Mouse (Mus musculus) Patski (cell line): Measurements from ENCODE around the gene Gm14403. TPM values are rescaled to one million over a fixed set of nuclear protein-coding genes. Genes with fewer than 3 reads are reported as not detected.
"Not testable (repeated sequence)": the region's sequence is repeated elsewhere in the genome, so short reads cannot be mapped to it uniquely, and the experiment has no call there.

ENCODE experiments used
- ATAC-seq: fragments of 100-300 bp; one replicate; pipeline ENCODE4 v1.8.0; 2021
- CTCF ChIA-PET: fragments of 350-600 bp; sonication (Branson Sonifier 250); formaldehyde crosslinking; loops from one replicate; lab custom pipeline; 2022; ENCODE audit warnings: inconsistent platforms; lab: Charles Lee
- POLR2A ChIA-PET: fragments of 350-600 bp; sonication (Branson Sonifier 250); formaldehyde crosslinking; loops from one replicate; lab custom pipeline; 2022; ENCODE audit warnings: antibody characterized with exemption, inconsistent platforms; lab: Charles Lee
- DNase-seq: peaks from one replicate; pipeline ENCODE4 v3.0.0-alpha.2; 2011; ENCODE audit warnings: low read depth, low spot score
- H3K27me3 ChIP-seq: fragments of 371-371 bp; one replicate; pipeline ENCODE4 v1.5.1; 2021
- CTCF ChIP-seq: fragments of 100-300 bp; IDR thresholded peaks from one replicate; pipeline ENCODE4 v1.5.1; 2021
- in situ Hi-C: fragments of 300-500 bp; cut with MboI; formaldehyde crosslinking; loops from 3 replicates; pipeline ENCODE4 v1.11.1; 2018; ENCODE audit warnings: low pct_unique_long_range_greater_than_20kb, mixed read lengths
- polyA plus RNA-seq: library from polyadenylated mRNA; unstranded; gene quantifications from one replicate; pipeline ENCODE4 v1.2.3, GENCODE M21; 2021

The Gm14403 gene
- polyA plus RNA-seq, 1 experiment from 2014 or later = 4.9 TPM

- POLR2A ChIA-PET = no interaction called here
- in situ Hi-C loops = no loop called here
- H3K27me3 ChIP-seq = no peaks in the 10 kb centered on the region
- no peak for ATAC-seq
- CTCF ChIA-PET = no interaction called here
- TF ChIP-seq CTCF = no peak
- DNase-seq = no peak
These were observed 22.0 kb downstream of the Gm14403 start for GRCm38 (mm10) chr2:177520035-177520434.

GRCm38 (mm10) chr2:177523061-177523460 lies 25.0 kb downstream of the Gm14403 start:
- ATAC-seq = no peak
- ChIA-PET POLR2A (no interaction called here), CTCF (no interaction called here)

GRCm38 (mm10) chr2:177523674-177524073 lies 25.7 kb downstream of the Gm14403 start:
- H3K27me3 ChIP-seq, ATAC-seq, POLR2A ChIA-PET, CTCF ChIA-PET, DNase-seq, in situ Hi-C loops: not testable (repeated sequence)

More at GRCm38 (mm10) chr2:177523061-177523460, 25.0 kb downstream of the Gm14403 start:
- TF ChIP-seq CTCF = no peak
- no peaks in the 10 kb centered on the region for H3K27me3 ChIP-seq
- in situ Hi-C loops = no loop called here
- no peak for DNase-seq

- ATAC-seq, in situ Hi-C loops, CTCF ChIA-PET, POLR2A ChIA-PET, DNase-seq, H3K27me3 ChIP-seq: not testable (repeated sequence)
These were observed 26.2 kb downstream of the Gm14403 start for GRCm38 (mm10) chr2:177524171-177524570.

GRCm38 (mm10) chr2:177535876-177536275 lies 37.9 kb downstream of the Gm14403 start:
- ChIA-PET POLR2A (no interaction called here), CTCF (no interaction called here)
- in situ Hi-C loops = no loop called here
- ATAC-seq (no peak), DNase-seq (no peak)
- no peaks in the 10 kb centered on the region for H3K27me3 ChIP-seq
- TF ChIP-seq CTCF = no peak

- DNase-seq, POLR2A ChIA-PET, H3K27me3 ChIP-seq, CTCF ChIA-PET, in situ Hi-C loops, ATAC-seq: not testable (repeated sequence)
These were observed 39.1 kb downstream of the Gm14403 start for GRCm38 (mm10) chr2:177537141-177537540.

GRCm38 (mm10) chr2:177537717-177538116 lies 39.7 kb downstream of the Gm14403 start:
- in situ Hi-C loops, DNase-seq, POLR2A ChIA-PET, H3K27me3 ChIP-seq, CTCF ChIA-PET, ATAC-seq: not testable (repeated sequence)

GRCm38 (mm10) chr2:177555261-177555660 lies 57.2 kb downstream of the Gm14403 start:
- H3K27me3 ChIP-seq, POLR2A ChIA-PET, in situ Hi-C loops, DNase-seq, CTCF ChIA-PET, ATAC-seq: not testable (repeated sequence)

Other genes with a start within 250 kb of the Gm14403 start
- 0.45 TPM for gene Gm14409, start 231.2 kb upstream of the Gm14403 start, polyA plus RNA-seq
- gene Gm14412, start 173.9 kb upstream of the Gm14403 start, polyA plus RNA-seq = 2.4 TPM
- 6.9 TPM for gene Gm14418, start 99.9 kb upstream of the Gm14403 start, polyA plus RNA-seq
- 16.0 TPM for gene Zfp970, start 33.5 kb upstream of the Gm14403 start, polyA plus RNA-seq
- gene Gm14406, start 80.0 kb downstream of the Gm14403 start, polyA plus RNA-seq = 0.09 TPM